Mouse (Mus musculus): ENCODE data around the gene Lcn9.

The Lcn9 gene

GRCm38 (mm10) chr2:25850330-25850729 is 27.4 kb downstream of the Lcn9 start:
- DNase-seq (ENCODE audit: low spot score in 2 of 2) = no peak

DNA sequence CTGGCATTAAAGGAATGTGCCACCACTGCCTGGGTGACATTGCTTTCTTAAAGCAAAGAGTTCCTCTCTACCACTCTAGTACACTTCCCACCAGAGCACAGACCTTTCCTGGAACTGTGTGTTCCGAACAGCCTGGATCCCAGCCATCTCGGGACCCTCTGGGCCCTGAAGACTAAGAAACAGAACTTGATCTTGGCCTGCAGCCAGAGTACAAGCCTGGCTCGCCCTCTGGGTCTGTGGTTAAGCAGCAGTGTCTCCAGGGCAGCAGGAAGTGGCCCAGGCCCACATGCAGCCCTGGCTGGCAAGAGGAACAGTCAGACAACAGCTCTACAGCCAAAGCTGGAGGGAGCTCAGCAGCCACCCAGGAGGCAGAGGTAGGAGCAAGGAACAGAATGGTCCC is 29.7 kb downstream of the Lcn9 start:
- peak; percentile 59 to 69 for DNase-seq (ENCODE audit: low spot score in 2 of 2)

GRCm38 (mm10) chr2:25853998-25854397 is 31.0 kb downstream of the Lcn9 start:
- no peak for DNase-seq (ENCODE audit: low spot score in 2 of 2)

- no peak for DNase-seq (ENCODE audit: low spot score in 2 of 2)
These were observed 36.9 kb downstream of the Lcn9 start for GRCm38 (mm10) chr2:25859891-25860290.

GRCm38 (mm10) chr2:25862038-25862437 is 39.1 kb downstream of the Lcn9 start:
- no peak for DNase-seq (ENCODE audit: low spot score in 2 of 2)

GRCm38 (mm10) chr2:25862696-25863270 is 39.8 kb downstream of the Lcn9 start:
- no peak for DNase-seq (ENCODE audit: low spot score in 2 of 2)

- DNase-seq (ENCODE audit: low spot score in 2 of 2) = no peak
These were observed 40.6 kb downstream of the Lcn9 start, which contains the start of gene Kcnt1 for GRCm38 (mm10) chr2:25863337-25864131. TSS of gene Kcnt1 (plus strand) at chr2:25863734.

DNA sequence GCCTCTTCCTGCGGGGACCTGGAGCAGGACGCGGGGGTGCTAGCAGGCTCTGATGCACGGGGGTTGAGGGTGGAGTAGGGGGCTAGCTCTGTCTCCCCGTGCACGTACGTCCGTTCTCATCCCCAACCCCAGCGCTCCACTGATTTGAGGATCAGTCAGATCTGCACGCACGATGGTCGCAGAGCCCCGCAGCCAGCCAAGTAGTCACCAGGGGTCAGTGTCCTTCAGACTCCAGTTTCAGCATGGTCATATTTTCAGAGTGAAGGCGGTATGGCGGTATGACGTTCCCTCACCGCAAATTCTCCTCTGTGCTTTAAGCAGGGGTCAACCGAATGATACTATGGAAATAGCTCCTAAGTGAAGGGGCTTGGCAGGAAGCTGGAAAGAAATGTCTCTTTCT is 41.3 kb downstream of the Lcn9 start:
- no peak for DNase-seq (ENCODE audit: low spot score in 2 of 2)

DNA sequence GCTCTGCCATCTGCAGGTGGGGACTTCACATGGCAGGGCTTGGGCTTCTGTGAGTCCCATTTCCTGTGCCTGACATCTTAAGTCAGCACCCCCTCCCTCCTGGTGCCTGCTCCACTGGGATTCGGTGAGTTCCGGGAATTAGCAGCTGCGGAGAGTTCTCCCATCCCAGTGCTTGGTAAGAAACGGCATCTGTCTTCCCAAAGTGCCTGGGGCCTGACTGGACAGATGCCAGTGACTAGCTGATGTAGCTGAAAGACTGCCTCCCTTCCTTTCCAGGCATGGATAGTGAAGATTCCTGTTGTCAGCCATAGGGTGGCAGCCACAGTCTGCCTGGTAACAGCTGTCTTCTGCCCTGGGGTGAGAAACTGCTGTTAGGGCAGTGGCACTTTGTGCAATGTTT is 42.5 kb downstream of the Lcn9 start:
- peak; percentile 60 to 71 for DNase-seq (ENCODE audit: low spot score in 2 of 2)

DNA sequence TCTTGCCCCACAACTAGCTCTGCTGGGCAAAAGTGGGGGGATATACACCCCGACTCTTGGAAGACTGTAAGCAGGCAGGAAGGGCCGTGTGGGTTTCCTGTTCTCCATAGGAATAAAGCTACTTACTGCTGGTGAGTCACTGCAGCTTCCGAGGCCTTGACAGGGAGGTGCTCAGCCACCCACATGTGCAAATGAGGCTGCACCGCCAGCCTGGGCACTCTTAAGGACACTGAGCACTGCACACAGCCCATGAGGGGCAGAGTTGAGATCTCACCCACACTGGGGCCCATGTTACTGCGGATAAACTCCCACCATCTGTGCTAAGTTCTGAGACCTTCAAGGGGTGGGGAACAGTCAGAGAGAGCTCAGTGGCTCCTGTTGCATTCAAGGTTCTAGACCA is 43.7 kb downstream of the Lcn9 start:
- peak in 1 of 2 experiments; percentile 70 for DNase-seq (ENCODE audit: low spot score in 2 of 2)
